Comparison of ENCODE assay signal across 8 mouse cellular contexts in the genomic region with DNA sequence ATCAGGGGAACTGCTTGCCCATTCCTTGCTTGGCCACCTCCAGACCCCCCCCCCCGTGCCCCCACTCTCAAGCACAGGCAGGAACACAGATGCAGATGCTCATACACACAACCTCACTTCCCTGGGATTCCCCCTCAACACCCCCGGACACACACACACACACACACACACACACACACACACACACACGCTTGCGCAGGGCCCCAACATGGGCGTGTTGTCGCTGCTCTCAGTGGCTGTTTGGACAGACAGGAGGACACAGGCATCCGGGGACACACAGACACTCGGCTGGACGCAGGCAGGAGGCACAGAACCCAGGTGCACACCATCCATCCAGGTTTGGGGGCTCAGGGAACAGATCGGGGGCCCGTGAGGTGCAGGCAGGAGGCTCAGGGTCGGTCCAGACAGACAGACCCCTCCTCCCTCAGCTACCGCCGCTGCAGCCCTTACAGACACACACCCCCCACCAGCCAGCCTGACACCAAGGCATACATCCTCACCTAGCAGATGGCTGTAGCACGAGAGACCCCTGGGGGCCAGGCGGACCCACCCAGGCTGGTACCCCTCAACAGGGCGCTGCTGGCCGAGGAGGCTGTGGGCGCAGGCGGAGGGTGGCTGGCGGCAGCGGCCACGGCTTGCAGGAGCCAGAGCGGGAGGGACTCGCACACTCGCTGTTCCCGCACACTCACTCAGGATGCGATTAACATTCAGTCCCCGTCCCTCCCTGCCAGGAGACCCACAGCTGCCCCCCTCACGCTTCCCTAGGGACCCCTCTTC. TPM values are rescaled to one million over a fixed set of nuclear protein-coding genes. Genes with fewer than 3 reads are reported as not detected.
A peak's percentile ranks its signal among the peaks of the same experiment; 100 is the strongest.
DNase-seq lines count a peak whose midpoint lies in the region; ATAC-seq lines count a peak whose summit lies in the region.

No protein-coding gene starts in this region.

- no peak overlapping the region for H3K27ac ChIP-seq in intestine, embryonic 15.5 days
- H3K27ac ChIP-seq in neural tube, embryonic 14.5 days (ENCODE audit: low read depth, low read length), result peak overlapping the region; percentile 52

- H3K4me2 ChIP-seq in intestine, embryonic 15.5 days (replicated peaks), result peak overlapping the region; percentile 60
- H3K4me2 ChIP-seq in neural tube, embryonic 14.5 days (ENCODE audit: low read depth, low read length), result peak overlapping the region; percentile 60

- ATAC-seq in intestine, embryonic 15.5 days, result no peak
- peak; percentile 20; the same call in 1 of the 2 replicates for ATAC-seq in neural tube, embryonic 14.5 days (ENCODE audit: low read depth)

- H3K9ac ChIP-seq in intestine, embryonic 15.5 days, result peak overlapping the region; percentile 20; the same call in 1 of the 2 replicates
- H3K9ac ChIP-seq in neural tube, embryonic 14.5 days (replicated peaks; ENCODE audit: low read depth, low read length), result peak overlapping the region; percentile 56

- peaks cover 51% of the 10 kb centered on the region for H3K4me1 ChIP-seq in intestine, embryonic 15.5 days (replicated peaks)
- peaks cover 36% of the 10 kb centered on the region for H3K4me1 ChIP-seq in neural tube, embryonic 14.5 days (ENCODE audit: control insufficient read depth, insufficient read depth, low read length)

- WGBS in intestine, embryonic 15.5 days, result 2% methylated on average over 30 of the region's 30 CpGs
- WGBS in neural tube, embryonic 14.5 days, result 2% methylated on average over 29 of the region's 30 CpGs

- peaks cover 28% of the 10 kb centered on the region for H3K27me3 ChIP-seq in intestine, embryonic 15.5 days (replicated peaks)
- H3K27me3 ChIP-seq in neural tube, embryonic 14.5 days (ENCODE audit: control insufficient read depth, insufficient read depth, low read length), result peaks cover 4% of the 10 kb centered on the region; the same call in 1 of the 2 replicates

- H3K36me3 ChIP-seq in intestine, embryonic 15.5 days, result peaks cover 5% of the 10 kb centered on the region
- peaks cover 9% of the 10 kb centered on the region for H3K36me3 ChIP-seq in neural tube, embryonic 14.5 days (ENCODE audit: control insufficient read depth, insufficient read depth, low read length)

- H3K4me3 ChIP-seq in intestine, embryonic 15.5 days (replicated peaks), result peak overlapping the region; percentile 24
- peak overlapping the region; percentile 42 for H3K4me3 ChIP-seq in neural tube, embryonic 14.5 days (ENCODE audit: low read depth, low read length)

- intact Hi-C loops in heart, postnatal 36 days (cut with DNase I), result no loop called here

- H3K9me3 ChIP-seq in intestine, embryonic 15.5 days, result no peaks in the 10 kb centered on the region
- H3K9me3 ChIP-seq in neural tube, embryonic 14.5 days (ENCODE audit: control insufficient read depth, low read length), result no peaks in the 10 kb centered on the region

- peak; percentile 91 for DNase-seq in heart, adult 11 months
- no peak for DNase-seq in heart, postnatal 36 days
- peak; percentile 27 for DNase-seq in thymus, postnatal 14 days
- DNase-seq in thymus, postnatal 25 days, result no peak
- DNase-seq in adrenal gland, adult (ENCODE audit: inconsistent age in 2 of 2, low spot score in 1 of 2), result no peak
- DNase-seq in kidney, adult 18-20 months, result no peak

RNA-seq across cellular contexts. Expression of a gene that starts 2.1 kb away (rescaled TPM):
- total RNA-seq in heart, postnatal 36 days (2021), result 100 to 1,000 TPM; 118 TPM
- 70.8 and 74.5 TPM in 2 replicates for polyA plus RNA-seq in intestine, embryonic 15.5 days (2015; fragmentation: Nextera tagmentation; extraction: Ambion mirVana)
- 67.9 and 98.6 TPM in 2 replicates for polyA plus RNA-seq in neural tube, embryonic 14.5 days (2014; fragmentation: Nextera tagmentation; extraction: Ambion mirVana)

RNA-seq across cellular contexts. Expression of a gene that starts 7.7 kb away (rescaled TPM):
- under 1 TPM; 0.38 to 0.44 TPM for total RNA-seq in heart, postnatal 36 days (2021)
- polyA plus RNA-seq in intestine, embryonic 15.5 days (2015; fragmentation: Nextera tagmentation; extraction: Ambion mirVana), result 0.49 and 0.51 TPM in 2 replicates
- 3.4 and 4.3 TPM in 2 replicates for polyA plus RNA-seq in neural tube, embryonic 14.5 days (2014; fragmentation: Nextera tagmentation; extraction: Ambion mirVana)

RNA-seq across cellular contexts. Expression of a gene that starts 26.0 kb away (rescaled TPM):
- total RNA-seq in heart, postnatal 36 days (2021), result not detected
- polyA plus RNA-seq in intestine, embryonic 15.5 days (2015; fragmentation: Nextera tagmentation; extraction: Ambion mirVana), result 0.85 and 1.00 TPM in 2 replicates
- 0.37 TPM in 1 of 2 replicates, not detected in the other for polyA plus RNA-seq in neural tube, embryonic 14.5 days (2014; fragmentation: Nextera tagmentation; extraction: Ambion mirVana)

RNA-seq across cellular contexts. Expression of a gene that starts 26.3 kb away (rescaled TPM):
- 100 to 1,000 TPM; 115 to 120 TPM for total RNA-seq in heart, postnatal 36 days (2021)
- 5.8 and 7.0 TPM in 2 replicates for polyA plus RNA-seq in intestine, embryonic 15.5 days (2015; fragmentation: Nextera tagmentation; extraction: Ambion mirVana)
- polyA plus RNA-seq in neural tube, embryonic 14.5 days (2014; fragmentation: Nextera tagmentation; extraction: Ambion mirVana), result 4.0 and 4.8 TPM in 2 replicates

RNA-seq across cellular contexts. Expression of a gene that starts 39.7 kb away (rescaled TPM):
- 10 to 100 TPM; 11.5 to 11.6 TPM for total RNA-seq in heart, postnatal 36 days (2021)
- polyA plus RNA-seq in intestine, embryonic 15.5 days (2015; fragmentation: Nextera tagmentation; extraction: Ambion mirVana), result 67.1 and 71.3 TPM in 2 replicates
- 39.0 and 40.5 TPM in 2 replicates for polyA plus RNA-seq in neural tube, embryonic 14.5 days (2014; fragmentation: Nextera tagmentation; extraction: Ambion mirVana)

Comparison
In these comparisons a context has a peak if more than half of its experiments do, and no peak if none do; other contexts are left out.
1. DNase-seq: peak in heart, adult 11 months (single experiment) and thymus, postnatal 14 days (single experiment); none in heart, postnatal 36 days (0 of 2), thymus, postnatal 25 days (single experiment), adrenal gland, adult (0 of 2) and kidney, adult 18-20 months (single experiment).